Mouse (Mus musculus) layer of hippocampus, postnatal 10 days (tissue): ENCODE results near the gene Ncapd3. TPM values are rescaled to one million over a fixed set of nuclear protein-coding genes. Genes with fewer than 3 reads are reported as not detected.

Source experiments
- DNase-seq, 2 experiments: peaks; one replicate each; pipeline ENCODE4 v3.0.0; 2021; ENCODE audit warnings: low spot score in 2 of 2
- long read RNA-seq: library from polyadenylated mRNA; stranded (forward); transcript quantifications from one replicate; pipeline ENCODE4 v2.0.0, GENCODE M21; 2023
- total RNA-seq, 2 experiments: library from RNA; stranded (reverse); gene quantifications; 2 replicates each; pipeline ENCODE4 v1.2.3; 2021

Gene Ncapd3
- 10 to 100 TPM; 17.4 to 20.2 TPM for total RNA-seq
- long read RNA-seq, full-length matches to known transcripts: 2 of 7 reads
- long read RNA-seq, partial matches to known transcripts: 4 of 7 reads
- long read RNA-seq, other reads (novel, unspliced or antisense): 1 of 7 reads

GRCm38 (mm10) chr9:27029828-27030762, at the start of gene Ncapd3, which contains the start of gene Vps26b:
TSS of gene Ncapd3 (plus strand) at chr9:27030175.
TSS of gene Vps26b (minus strand) at chr9:27030065.
- peak; percentile 94 to 95 for DNase-seq

- DNase-seq: no peak
Observed at GRCm38 (mm10) chr9:26985090-26985613, 44.8 kb upstream of the Ncapd3 start.

GRCm38 (mm10) chr9:26985668-26986277, 44.2 kb upstream of the Ncapd3 start:
- DNase-seq: no peak

GRCm38 (mm10) chr9:26990181-26990580, 39.8 kb upstream of the Ncapd3 start:
- no peak for DNase-seq

GRCm38 (mm10) chr9:26993118-26993517, 36.9 kb upstream of the Ncapd3 start:
- DNase-seq: no peak

GRCm38 (mm10) chr9:26993900-26994299, 36.1 kb upstream of the Ncapd3 start:
- no peak for DNase-seq

- no peak for DNase-seq
Observed at GRCm38 (mm10) chr9:26997062-26997461, 32.9 kb upstream of the Ncapd3 start.

- no peak for DNase-seq
Observed at GRCm38 (mm10) chr9:26997501-26997900, 32.5 kb upstream of the Ncapd3 start.

- no peak for DNase-seq
Observed at GRCm38 (mm10) chr9:26998669-26999460, 31.1 kb upstream of the Ncapd3 start.

- DNase-seq: peak; percentile 93 to 94
Observed at GRCm38 (mm10) chr9:26999461-27000395, 30.2 kb upstream of the Ncapd3 start, which contains the start of the genes Acad8 and Thyn1. TSS of gene Acad8 (minus strand) at chr9:26999566. TSS of gene Thyn1 (plus strand) at chr9:26999710.

- peak in 1 of 2 experiments; percentile 36 for DNase-seq
Observed at GRCm38 (mm10) chr9:27005231-27005630, 24.7 kb upstream of the Ncapd3 start.

GRCm38 (mm10) chr9:27005933-27006332, 24.0 kb upstream of the Ncapd3 start:
- DNase-seq: peak; percentile 33 to 45

- no peak for DNase-seq
Observed at GRCm38 (mm10) chr9:27006866-27007265, 23.1 kb upstream of the Ncapd3 start.

- no peak for DNase-seq
Observed at GRCm38 (mm10) chr9:27009231-27009630, 20.7 kb upstream of the Ncapd3 start.

- no peak for DNase-seq
Observed at GRCm38 (mm10) chr9:27011572-27011971, 18.4 kb upstream of the Ncapd3 start.

- no peak for DNase-seq
Observed at GRCm38 (mm10) chr9:27018961-27019360, 11.0 kb upstream of the Ncapd3 start.

GRCm38 (mm10) chr9:27023681-27024080, 6.3 kb upstream of the Ncapd3 start:
- no peak for DNase-seq

- DNase-seq: no peak
Observed at GRCm38 (mm10) chr9:27026708-27027107, 3.3 kb upstream of the Ncapd3 start.

- peak in 1 of 2 experiments; percentile 43 for DNase-seq
Observed at GRCm38 (mm10) chr9:27029022-27029827, 750 bp upstream of the Ncapd3 start.
